Comparison of ENCODE assay signal across 10 mouse cellular contexts in genomic region chr19:42673133-42673532, GRCm38 (mm10).
DNase-seq lines count a peak whose midpoint lies in the region; ATAC-seq lines count a peak whose summit lies in the region.
"Had no signal": no experiment of that assay in that cellular context is flagged by ENCODE, and none has a peak within 500 bp of the region (broad histone marks: within the 10 kb centered on the region; RNA-seq: fewer than 3 reads in every experiment).

No protein-coding gene starts in this region.

- no peak; the same call in 1 of the 2 replicates for ATAC-seq in midbrain, embryonic 14.5 days (ENCODE audit: low FRiP score, low TSS enrichment)
- ATAC-seq in monocyte, adult 5-6 weeks (replicated peaks; ENCODE audit: insufficient number of reproducible peaks, low FRiP score, low TSS enrichment, poor library complexity, severe bottlenecking): no peak

- no peaks in the 10 kb centered on the region for H3K27me3 ChIP-seq in midbrain, embryonic 14.5 days (ENCODE audit: control insufficient read depth, insufficient read depth, low read length)
- H3K27me3 ChIP-seq: liver, embryonic 13.5 days had no signal

- H3K4me3 ChIP-seq in midbrain, embryonic 14.5 days (replicated peaks; ENCODE audit: low read depth, low read length): no peak overlapping the region
- H3K4me3 ChIP-seq: embryonic facial prominence, embryonic 15.5 days; liver, embryonic 13.5 days had no signal

- peak overlapping the region; percentile 16; the same call in 1 of the 2 replicates for H3K4me2 ChIP-seq in midbrain, embryonic 14.5 days (ENCODE audit: low read length)
- H3K4me2 ChIP-seq: embryonic facial prominence, embryonic 15.5 days; liver, embryonic 13.5 days had no signal

- WGBS in midbrain, embryonic 14.5 days: 5% methylated on average over 9 of the region's 9 CpGs

- H3K4me1 ChIP-seq in midbrain, embryonic 14.5 days (ENCODE audit: control insufficient read depth, insufficient read depth, low read length): 0 out of 2 replicates have a peak, but pooled peaks cover 2% of the 10 kb centered on the region
- H3K4me1 ChIP-seq: liver, embryonic 13.5 days had no signal

- DNase-seq in embryo, embryonic 9.5 days (ENCODE audit: extremely low spot score): peak; percentile 69
- DNase-seq in frontal cortex, postnatal 14 days (ENCODE audit: low spot score in 2 of 2): peak; percentile 40 to 57
- DNase-seq in layer of hippocampus, adult 11-12 months (ENCODE audit: low spot score): peak; percentile 60
- peak; percentile 71 for DNase-seq in midbrain, embryonic 14.5 days
- no peak for DNase-seq in lung, adult 18-20 months
- DNase-seq in c-Kit-positive CD71-positive TER-119-positive erythroid progenitor cells, embryonic 14.5 days (ENCODE audit: low spot score): no peak
- DNase-seq in heart, adult 11 months: no peak
- DNase-seq: liver, embryonic 13.5 days had no signal

- no peak overlapping the region; the same call in 1 of the 2 replicates for H3K27ac ChIP-seq in midbrain, embryonic 14.5 days (replicated peaks; ENCODE audit: low read depth, low read length)
- H3K27ac ChIP-seq: embryonic facial prominence, embryonic 15.5 days; liver, embryonic 13.5 days had no signal

- no peaks in the 10 kb centered on the region for H3K9me3 ChIP-seq in midbrain, embryonic 14.5 days (ENCODE audit: control insufficient read depth, low read length)
- H3K9me3 ChIP-seq: embryonic facial prominence, embryonic 15.5 days; liver, embryonic 13.5 days had no signal

- no peaks in the 10 kb centered on the region for H3K36me3 ChIP-seq in midbrain, embryonic 14.5 days (ENCODE audit: control insufficient read depth, insufficient read depth, low read length)
- H3K36me3 ChIP-seq: embryonic facial prominence, embryonic 15.5 days; liver, embryonic 13.5 days had no signal

- H3K9ac ChIP-seq in midbrain, embryonic 14.5 days (replicated peaks; ENCODE audit: low read length): no peak overlapping the region
- H3K9ac ChIP-seq: embryonic facial prominence, embryonic 15.5 days; liver, embryonic 13.5 days had no signal

Comparison
In these comparisons a context has a peak if more than half of its experiments do, and no peak if none do; other contexts are left out.
1. DNase-seq: peak in embryo, embryonic 9.5 days (single experiment), frontal cortex, postnatal 14 days (2 of 2), layer of hippocampus, adult 11-12 months (single experiment) and midbrain, embryonic 14.5 days (single experiment); none in lung, adult 18-20 months (0 of 2), c-Kit-positive CD71-positive TER-119-positive erythroid progenitor cells, embryonic 14.5 days (single experiment) and heart, adult 11 months (single experiment).